Mouse (Mus musculus): ENCODE measurements at regions not wholly inside any gene's neighbourhood (a gene's known extent, or its start where the extent isn't known, plus 50 kb on each side); places are given as distances from the start of the nearest gene placed in this dataset.

- intact Hi-C loops (cut with DNase I) = no loop called here
- no peak for DNase-seq (ENCODE audit: extremely low spot score in 1 of 2, low spot score in 2 of 2)
- Histone ChIP-seq H3K4me3 (no peak overlapping the region), H3K27ac (no peak overlapping the region)
- TF ChIP-seq CTCF (IDR thresholded peaks at IDR 0.05) = no peak
These were observed 73.9 kb upstream of the Ptpn1 start for GRCm38 (mm10) chr2:167857911-167858310.

GRCm38 (mm10) chr2:167856920-167857475, 74.9 kb upstream of the Ptpn1 start:
- TF ChIP-seq CTCF (IDR thresholded peaks at IDR 0.05) = no peak
- DNase-seq (ENCODE audit: extremely low spot score in 1 of 2, low spot score in 2 of 2) = no peak
- Histone ChIP-seq H3K27ac (no peak overlapping the region), H3K4me3 (no peak overlapping the region)
- intact Hi-C loops (cut with DNase I) = no loop called here

- Histone ChIP-seq H3K27ac (no peak overlapping the region), H3K4me3 (no peak overlapping the region)
- TF ChIP-seq CTCF (IDR thresholded peaks at IDR 0.05) = no peak
- intact Hi-C loops (cut with DNase I) = no loop called here
- DNase-seq (ENCODE audit: extremely low spot score in 1 of 2, low spot score in 2 of 2) = no peak
These were observed 75.8 kb upstream of the Ptpn1 start for GRCm38 (mm10) chr2:167856020-167856419.

GRCm38 (mm10) chr2:167854060-167854459, 77.8 kb upstream of the Ptpn1 start:
- TF ChIP-seq CTCF (IDR thresholded peaks at IDR 0.05) = no peak
- intact Hi-C loops (cut with DNase I) = no loop called here
- no peak for DNase-seq (ENCODE audit: extremely low spot score in 1 of 2, low spot score in 2 of 2)
- H3K27ac ChIP-seq = no peak overlapping the region
- H3K4me3 ChIP-seq = no peak overlapping the region

GRCm38 (mm10) chr2:167853411-167853821, 78.4 kb upstream of the Ptpn1 start:
- no peak for DNase-seq (ENCODE audit: extremely low spot score in 1 of 2, low spot score in 2 of 2)
- intact Hi-C loops (cut with DNase I) = no loop called here
- no peak overlapping the region for H3K27ac ChIP-seq
- TF ChIP-seq CTCF (IDR thresholded peaks at IDR 0.05) = no peak
- H3K4me3 ChIP-seq = no peak overlapping the region

GRCm38 (mm10) chr2:167852582-167852981, 79.3 kb upstream of the Ptpn1 start:
- Histone ChIP-seq H3K27ac (no peak overlapping the region), H3K4me3 (no peak overlapping the region)
- intact Hi-C loops (cut with DNase I) = no loop called here
- DNase-seq (ENCODE audit: extremely low spot score in 1 of 2, low spot score in 2 of 2) = no peak
- no peak for TF ChIP-seq CTCF (IDR thresholded peaks at IDR 0.05)

- H3K4me3 ChIP-seq = no peak overlapping the region
- TF ChIP-seq CTCF (IDR thresholded peaks at IDR 0.05) = no peak
- intact Hi-C loops (cut with DNase I) = no loop called here
These were observed 80.5 kb upstream of the Ptpn1 start for GRCm38 (mm10) chr2:167851216-167851896.

GRCm38 (mm10) chr2:167849999-167850552, 81.8 kb upstream of the Ptpn1 start:
- TF ChIP-seq CTCF (IDR thresholded peaks at IDR 0.05) = no peak
- H3K4me3 ChIP-seq = no peak overlapping the region
- no peak overlapping the region for H3K27ac ChIP-seq
- no peak for DNase-seq (ENCODE audit: extremely low spot score in 1 of 2, low spot score in 2 of 2)
- intact Hi-C loops (cut with DNase I) = no loop called here

More at GRCm38 (mm10) chr2:167851216-167851896, 80.5 kb upstream of the Ptpn1 start:
- no peak overlapping the region for H3K27ac ChIP-seq
- DNase-seq (ENCODE audit: extremely low spot score in 1 of 2, low spot score in 2 of 2) = no peak

GRCm38 (mm10) chr2:167848468-167849440, 83.1 kb upstream of the Ptpn1 start:
- intact Hi-C loops (cut with DNase I) = no loop called here
- H3K4me3 ChIP-seq = no peak overlapping the region
- no peak for TF ChIP-seq CTCF (IDR thresholded peaks at IDR 0.05)
- H3K27ac ChIP-seq = no peak overlapping the region
- no peak for DNase-seq (ENCODE audit: extremely low spot score in 1 of 2, low spot score in 2 of 2)

- Histone ChIP-seq H3K27ac (no peak overlapping the region), H3K4me3 (no peak overlapping the region)
- TF ChIP-seq CTCF (IDR thresholded peaks at IDR 0.05) = no peak
- intact Hi-C loops (cut with DNase I) = no loop called here
- no peak for DNase-seq (ENCODE audit: extremely low spot score in 1 of 2, low spot score in 2 of 2)
These were observed 84.4 kb upstream of the Ptpn1 start for GRCm38 (mm10) chr2:167847281-167848077.

GRCm38 (mm10) chr2:167845370-167845769, 86.5 kb upstream of the Ptpn1 start:
- Histone ChIP-seq H3K27ac (no peak overlapping the region), H3K4me3 (no peak overlapping the region)
- DNase-seq (ENCODE audit: extremely low spot score in 1 of 2, low spot score in 2 of 2) = no peak
- intact Hi-C loops (cut with DNase I) = no loop called here
- TF ChIP-seq CTCF (IDR thresholded peaks at IDR 0.05) = no peak
